Mouse (Mus musculus) forebrain, embryonic 16.5 days (tissue): ENCODE data around the gene Gm10961. TPM values are rescaled to one million over a fixed set of nuclear protein-coding genes. Genes with fewer than 3 reads are reported as not detected.

Experiments
- ATAC-seq: fragments of 200-750 bp; cut with Nextera tagmentation; 2 replicates; pipeline ENCODE4 v1.8.0; 2017; ENCODE audit warnings: mild to moderate bottlenecking, moderate library complexity
- H3K27ac ChIP-seq: fragments of 300-500 bp; sonication (generic); 2 replicates; pipeline ENCODE4 v1.5.1; 2014; ENCODE audit warnings: low read length, control low read depth
- H3K27me3 ChIP-seq: fragments of 300-500 bp; sonication (generic); replicated peaks from 2 replicates; pipeline ENCODE4 v1.6.1; 2014; ENCODE audit warnings: low read length; ENCODE audit not compliant: control insufficient read depth, insufficient read depth
- H3K36me3 ChIP-seq: fragments of 300-500 bp; sonication (generic); 2 replicates; pipeline ENCODE4 v1.6.1; 2014; ENCODE audit not compliant: control insufficient read depth, insufficient read depth
- H3K4me1 ChIP-seq: fragments of 300-500 bp; sonication (generic); replicated peaks from 2 replicates; pipeline ENCODE4 v1.6.1; 2014; ENCODE audit warnings: low read length; ENCODE audit not compliant: control insufficient read depth, insufficient read depth
- H3K4me2 ChIP-seq: fragments of 300-500 bp; sonication (generic); 2 replicates; pipeline ENCODE4 v1.6.1; 2014; ENCODE audit warnings: mild to moderate bottlenecking, low read length, control low read depth
- H3K4me3 ChIP-seq: fragments of 300-500 bp; sonication (generic); replicated peaks from 2 replicates; pipeline ENCODE4 v1.5.1; 2014; ENCODE audit warnings: mild to moderate bottlenecking, low read length, control low read depth
- H3K9ac ChIP-seq: fragments of 300-500 bp; sonication (generic); replicated peaks from 2 replicates; pipeline ENCODE4 v1.6.1; 2014; ENCODE audit warnings: low read depth, low read length, control low read depth
- H3K9me3 ChIP-seq: fragments of 300-500 bp; sonication (generic); 2 replicates; pipeline ENCODE4 v1.6.1; 2016; ENCODE audit warnings: low read length; ENCODE audit not compliant: control insufficient read depth
- WGBS: fragments of 180-500 bp; shearing (Covaris S2); extraction: QIAGEN DNeasy Blood & Tissue Kit; methylation state at CpG from one replicate; pipeline ENCODE4 v1.1.7; 2014; 5-methylcytosine and 5-hydroxymethylcytosine counted together
- polyA plus RNA-seq: library from polyadenylated mRNA; unstranded; fragments of >200 nt; fragmentation: Nextera tagmentation; extraction: Ambion mirVana; gene quantifications from 2 replicates; pipeline ENCODE4 v1.2.1, GENCODE M21; 2015

Gene Gm10961
- polyA plus RNA-seq, 1 experiment from 2014 or later: not detected

- H3K4me3 ChIP-seq: peak overlapping the region; percentile 38
- ATAC-seq: no peak; the same call in 1 of the 2 replicates
- peak overlapping the region; percentile 53 for H3K4me2 ChIP-seq
- no peaks in the 10 kb centered on the region for H3K36me3 ChIP-seq
- H3K4me1 ChIP-seq: peaks cover 21% of the 10 kb centered on the region
- H3K9me3 ChIP-seq: no peaks in the 10 kb centered on the region
- no peak overlapping the region for H3K27ac ChIP-seq
- H3K9ac ChIP-seq: peak overlapping the region; percentile 46
- under 1% methylated on average over 50 of the region's 50 CpGs for WGBS
- H3K27me3 ChIP-seq: peaks cover 64% of the 10 kb centered on the region
Observed at GRCm38 (mm10) chr3:107595264-107595937, 35.7 kb upstream of the Gm10961 start.

- H3K36me3 ChIP-seq: no peaks in the 10 kb centered on the region
- WGBS: under 1% methylated on average over 34 of the region's 34 CpGs
- H3K4me2 ChIP-seq: no peak overlapping the region; the same call in 1 of the 2 replicates
- ATAC-seq: no peak
- H3K9ac ChIP-seq: no peak overlapping the region
- H3K4me3 ChIP-seq: peak overlapping the region; percentile 38; the same call in 1 of the 2 replicates
- H3K27me3 ChIP-seq: peaks cover 66% of the 10 kb centered on the region
- no peak overlapping the region for H3K27ac ChIP-seq
- no peaks in the 10 kb centered on the region for H3K9me3 ChIP-seq
- peaks cover 21% of the 10 kb centered on the region for H3K4me1 ChIP-seq
Observed at GRCm38 (mm10) chr3:107595938-107596461, 35.1 kb upstream of the Gm10961 start.

GRCm38 (mm10) chr3:107596559-107596958 lies 34.6 kb upstream of the Gm10961 start:
- H3K27ac ChIP-seq: no peak overlapping the region
- H3K4me2 ChIP-seq: peak overlapping the region; percentile 14
- H3K4me3 ChIP-seq: peak overlapping the region; percentile 17
- peaks cover 21% of the 10 kb centered on the region for H3K4me1 ChIP-seq
- WGBS: under 1% methylated on average over 26 of the region's 26 CpGs
- H3K9me3 ChIP-seq: no peaks in the 10 kb centered on the region
- peaks cover 64% of the 10 kb centered on the region for H3K27me3 ChIP-seq
- no peaks in the 10 kb centered on the region for H3K36me3 ChIP-seq
- peak; percentile 23; the same call in 1 of the 2 replicates for ATAC-seq
- no peak overlapping the region for H3K9ac ChIP-seq

GRCm38 (mm10) chr3:107597134-107597533 lies 34.0 kb upstream of the Gm10961 start:
- Histone ChIP-seq H3K36me3 (no peaks in the 10 kb centered on the region), H3K9me3 (no peaks in the 10 kb centered on the region), H3K27me3 (peaks cover 63% of the 10 kb centered on the region), H3K4me2 (no peak overlapping the region; the same call in none of the 2 replicates), H3K9ac (no peak overlapping the region), H3K4me3 (no peak overlapping the region), H3K27ac (no peak overlapping the region), H3K4me1 (peaks cover 21% of the 10 kb centered on the region)
- 2% methylated on average over 23 of the region's 24 CpGs for WGBS
- ATAC-seq: no peak

- Histone ChIP-seq H3K9me3 (no peaks in the 10 kb centered on the region), H3K27me3 (peaks cover 56% of the 10 kb centered on the region), H3K4me3 (no peak overlapping the region), H3K4me2 (no peak overlapping the region), H3K27ac (no peak overlapping the region), H3K36me3 (no peaks in the 10 kb centered on the region), H3K9ac (no peak overlapping the region), H3K4me1 (peaks cover 21% of the 10 kb centered on the region)
- 4% methylated on average over 22 of the region's 22 CpGs for WGBS
- ATAC-seq: no peak
Observed at GRCm38 (mm10) chr3:107597586-107598389, 33.3 kb upstream of the Gm10961 start.

- no peak overlapping the region for H3K27ac ChIP-seq
- H3K9me3 ChIP-seq: no peaks in the 10 kb centered on the region
- no peak overlapping the region for H3K4me3 ChIP-seq
- no peak for ATAC-seq
- peaks cover 39% of the 10 kb centered on the region for H3K27me3 ChIP-seq
- no peaks in the 10 kb centered on the region for H3K36me3 ChIP-seq
- 41% methylated on average over 6 of the region's 6 CpGs for WGBS
- H3K4me1 ChIP-seq: peaks cover 17% of the 10 kb centered on the region
- no peak overlapping the region for H3K4me2 ChIP-seq
- H3K9ac ChIP-seq: no peak overlapping the region
Observed at GRCm38 (mm10) chr3:107600127-107600526, 31.0 kb upstream of the Gm10961 start.

- peak; percentile 29; the same call in 1 of the 2 replicates for ATAC-seq
- no peak overlapping the region for H3K9ac ChIP-seq
- H3K27me3 ChIP-seq: peaks cover 10% of the 10 kb centered on the region; the same call in 1 of the 2 replicates
- H3K4me2 ChIP-seq: no peak overlapping the region
- no peak overlapping the region for H3K27ac ChIP-seq
- no peaks in the 10 kb centered on the region for H3K9me3 ChIP-seq
- no peaks in the 10 kb centered on the region for H3K36me3 ChIP-seq
- H3K4me3 ChIP-seq: no peak overlapping the region
- H3K4me1 ChIP-seq: no peaks in the 10 kb centered on the region
- 4% methylated on average over 4 of the region's 4 CpGs for WGBS
Observed at GRCm38 (mm10) chr3:107605304-107605703, 25.8 kb upstream of the Gm10961 start.

GRCm38 (mm10) chr3:107607221-107607620 lies 23.9 kb upstream of the Gm10961 start:
- no peak for ATAC-seq
- Histone ChIP-seq H3K4me3 (no peak overlapping the region), H3K4me2 (no peak overlapping the region), H3K36me3 (peaks cover 6% of the 10 kb centered on the region; the same call in 1 of the 2 replicates), H3K9ac (no peak overlapping the region), H3K27ac (no peak overlapping the region), H3K9me3 (no peaks in the 10 kb centered on the region), H3K27me3 (0 out of 2 replicates have a peak, but pooled peaks cover 3% of the 10 kb centered on the region), H3K4me1 (no peaks in the 10 kb centered on the region)
- WGBS: 90% methylated on average over 8 of the region's 8 CpGs

- Histone ChIP-seq H3K4me2 (no peak overlapping the region), H3K36me3 (peaks cover 18% of the 10 kb centered on the region), H3K4me3 (no peak overlapping the region), H3K27me3 (no peaks in the 10 kb centered on the region), H3K9ac (no peak overlapping the region), H3K9me3 (no peaks in the 10 kb centered on the region), H3K27ac (no peak overlapping the region), H3K4me1 (no peaks in the 10 kb centered on the region)
- WGBS: 81% methylated on average over 4 of the region's 4 CpGs
- ATAC-seq: no peak
Observed at GRCm38 (mm10) chr3:107608808-107609207, 22.3 kb upstream of the Gm10961 start.
